Mouse (Mus musculus): ENCODE measurements around the gene Gm28035.

DNA sequence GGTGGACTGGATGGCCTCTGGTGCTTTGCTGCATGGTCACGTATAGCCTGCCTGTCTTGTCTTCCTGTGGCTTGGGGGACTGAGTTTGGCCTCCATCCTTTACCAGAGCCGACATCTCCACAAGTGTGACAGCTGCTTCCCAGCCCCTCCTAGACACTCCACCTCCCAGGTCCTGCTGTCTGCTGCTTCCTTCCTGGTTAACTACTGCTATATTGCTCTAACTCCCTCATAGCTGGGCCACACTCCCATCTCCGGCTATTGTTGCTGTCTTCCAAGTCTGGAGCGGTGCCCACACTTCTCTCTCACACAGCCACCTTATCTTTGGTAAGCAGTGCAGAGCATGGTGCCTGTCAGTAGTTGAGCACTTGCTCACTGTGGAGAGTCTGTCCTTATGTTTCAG is 590 bp upstream of the Gm28035 start:
- no peak for TF ChIP-seq POLR2A (IDR thresholded peaks at IDR 0.05; ENCODE audit: insufficient read length, low read depth)
- TF ChIP-seq MYOG (IDR thresholded peaks at IDR 0.05; ENCODE audit: control insufficient read depth in 1 of 3, insufficient read depth in 1 of 3, insufficient read length in 2 of 3, low read depth in 2 of 3): peak in 1 of 3 experiments; percentile 36
- TF ChIP-seq E2F4 (IDR thresholded peaks at IDR 0.05; ENCODE audit: insufficient read depth): no peak
- no peak for TF ChIP-seq REST (IDR thresholded peaks at IDR 0.05; ENCODE audit: insufficient read depth, insufficient read length)
- TF ChIP-seq SRF (IDR thresholded peaks at IDR 0.05; ENCODE audit: control insufficient read depth, insufficient read length, low read depth): no peak
- no peak for TF ChIP-seq TCF12 (IDR thresholded peaks at IDR 0.05; ENCODE audit: insufficient read depth, poor library complexity, severe bottlenecking)
- no peak for TF ChIP-seq MYOD1 (IDR thresholded peaks at IDR 0.05; ENCODE audit: control insufficient read depth in 1 of 3, insufficient read length in 2 of 3, low read depth in 2 of 3)
- TF ChIP-seq MAX (IDR thresholded peaks at IDR 0.05; ENCODE audit: low read depth): no peak
- no peak for TF ChIP-seq USF1 (IDR thresholded peaks at IDR 0.05; ENCODE audit: low read depth)
- no peak for TF ChIP-seq POLR2AphosphoS2 (IDR thresholded peaks at IDR 0.05; ENCODE audit: insufficient read length, low read depth)
- no peak for TF ChIP-seq CEBPB (IDR thresholded peaks at IDR 0.05; ENCODE audit: insufficient read depth, poor library complexity, severe bottlenecking)
